Mouse (Mus musculus) A20 (cell line): ENCODE results near the gene Six1.
A peak's percentile ranks its signal among the peaks of the same experiment; 100 is the strongest.
"Not testable (repeated sequence)": the region's sequence is repeated elsewhere in the genome, so short reads cannot be mapped to it uniquely, and the experiment has no call there.

Source experiments
- DNase-seq: peaks from one replicate; pipeline ENCODE4 v3.0.0-alpha.2; 2011; ENCODE audit warnings: low read depth, low spot score

Gene Six1

GRCm38 (mm10) chr12:73053668-73054241 lies at the start of gene Six1:
Six1 (minus strand) TSS chr12:73053887.
- peak; percentile 85 for DNase-seq

- DNase-seq = no peak
Measured at GRCm38 (mm10) chr12:73098593-73098992, 44.9 kb upstream of the Six1 start.

GRCm38 (mm10) chr12:73096177-73096576 lies 42.5 kb upstream of the Six1 start:
- DNase-seq = not testable (repeated sequence)

GRCm38 (mm10) chr12:73094605-73095004 lies 40.9 kb upstream of the Six1 start:
- DNase-seq = no peak

GRCm38 (mm10) chr12:73094189-73094588 lies 40.5 kb upstream of the Six1 start:
- no peak for DNase-seq

- DNase-seq = no peak
Measured at GRCm38 (mm10) chr12:73090672-73091335, 37.1 kb upstream of the Six1 start.

- peak; percentile 67 for DNase-seq
Measured at GRCm38 (mm10) chr12:73088911-73089310, 35.2 kb upstream of the Six1 start.

- DNase-seq = no peak
Measured at GRCm38 (mm10) chr12:73088500-73088899, 34.8 kb upstream of the Six1 start.

GRCm38 (mm10) chr12:73087086-73087485 lies 33.4 kb upstream of the Six1 start:
- no peak for DNase-seq

- DNase-seq = no peak
Measured at GRCm38 (mm10) chr12:73085739-73086630, 32.3 kb upstream of the Six1 start.

- DNase-seq = peak; percentile 12
Measured at GRCm38 (mm10) chr12:73083773-73084172, 30.1 kb upstream of the Six1 start.

GRCm38 (mm10) chr12:73081828-73082227 lies 28.1 kb upstream of the Six1 start:
- DNase-seq = not testable (repeated sequence)

- no peak for DNase-seq
Measured at GRCm38 (mm10) chr12:73060805-73061410, 7.2 kb upstream of the Six1 start.

- no peak for DNase-seq
Measured at GRCm38 (mm10) chr12:73057492-73057891, 3.8 kb upstream of the Six1 start.

GRCm38 (mm10) chr12:73055451-73055850 lies 1.8 kb upstream of the Six1 start:
- DNase-seq = no peak

- DNase-seq = no peak
Measured at GRCm38 (mm10) chr12:73054576-73055185, 994 bp upstream of the Six1 start.

- no peak for DNase-seq
Measured at GRCm38 (mm10) chr12:73052651-73053591, 766 bp downstream of the Six1 start.

GRCm38 (mm10) chr12:73052036-73052650 lies 1.5 kb downstream of the Six1 start:
- DNase-seq = no peak

GRCm38 (mm10) chr12:73050811-73051580 lies 2.7 kb downstream of the Six1 start:
- no peak for DNase-seq
